Mouse (Mus musculus) lung, adult 2 months (tissue): ENCODE results near the gene A630076J17Rik.

ENCODE experiments used
- CTCF ChIP-seq: fragments of 200-500 bp; IDR thresholded peaks from 2 replicates; pipeline ENCODE4 v1.5.1; 2011; ENCODE audit warnings: mild to moderate bottlenecking, low read length, control low read depth; ENCODE audit not compliant: insufficient read depth
- POLR2A ChIP-seq: fragments of 200-500 bp; IDR thresholded peaks from 2 replicates; pipeline ENCODE4 v1.6.1; 2011; ENCODE audit warnings: low read depth, mild to moderate bottlenecking, control low read depth, low read length, borderline replicate concordance; ENCODE audit errors: extremely low read depth

- no peak for TF ChIP-seq CTCF
- no peak for TF ChIP-seq POLR2A
These were observed 11.1 kb downstream of the A630076J17Rik start for GRCm38 (mm10) chr3:107241389-107242094.
